Mouse (Mus musculus): Measurements from ENCODE around the gene Gpx8.

GRCm38 (mm10) chr13:112996407-112996806 is 49.8 kb downstream of the Gpx8 start:
- TF ChIP-seq CTCF (IDR thresholded peaks at IDR 0.05; ENCODE audit: insufficient read depth, low read depth, low read length) (no peak), POLR2A (IDR thresholded peaks at IDR 0.05; ENCODE audit: insufficient read depth, low read depth, low read length) (no peak)

All from olfactory bulb, adult 2 months (tissue).